Mouse (Mus musculus): ENCODE data around the gene Elp4. TPM values are rescaled to one million over a fixed set of nuclear protein-coding genes. Genes with fewer than 3 reads are reported as not detected.
A peak's percentile ranks its signal among the peaks of the same experiment; 100 is the strongest.

The Elp4 gene
- polyA plus RNA-seq, 1 experiment = 1.4 TPM

DNA sequence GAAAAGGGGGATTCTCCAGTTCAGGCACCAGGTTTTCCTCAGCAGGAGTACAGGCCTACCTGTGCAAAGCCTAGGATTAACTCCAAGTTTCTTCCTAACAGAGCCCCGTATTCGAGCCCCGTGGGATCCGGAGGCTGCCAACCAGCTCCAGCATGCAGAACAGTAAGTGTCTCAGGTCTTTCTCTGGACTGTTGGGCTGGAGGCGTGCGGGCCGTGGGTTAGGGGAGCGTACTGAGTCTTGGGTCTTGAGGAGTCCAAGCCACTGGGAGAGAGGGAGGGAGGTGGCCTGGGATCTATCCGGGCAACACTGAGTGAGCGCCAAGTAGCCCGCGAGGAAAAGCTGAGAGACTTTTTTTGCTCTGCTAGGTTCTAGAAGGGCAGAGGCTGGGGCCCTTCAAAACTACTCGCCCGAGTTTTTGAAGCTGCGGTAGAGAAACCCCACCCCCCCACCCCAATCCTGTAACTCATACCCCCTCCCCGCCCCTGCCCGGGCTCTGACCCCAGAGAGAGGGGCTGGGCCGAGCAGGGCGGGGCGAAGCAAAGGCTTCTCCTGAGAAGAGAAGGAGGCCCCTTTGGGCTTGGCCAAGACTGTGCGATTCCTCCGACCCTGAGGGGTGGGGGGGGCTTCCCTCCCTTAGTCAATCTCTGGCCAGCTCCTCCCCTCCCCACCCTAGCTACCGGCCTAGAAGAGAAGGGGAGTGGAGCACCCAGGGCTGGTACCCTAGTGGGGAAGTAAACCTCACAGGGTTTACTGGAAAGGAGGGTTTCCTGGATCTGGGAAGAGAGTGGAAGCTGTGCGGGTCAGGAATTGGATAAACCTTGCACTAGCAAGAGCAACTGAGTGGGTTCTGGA lies 224.0 kb downstream of the Elp4 start:
- Histone ChIP-seq H3K9me3 (peaks cover 12% of the 10 kb centered on the region; the same call in 1 of the 2 replicates), H3K4me1 (peaks cover 51% of the 10 kb centered on the region), H3K36me3 (replicated peaks; ENCODE audit: low read length) (no peaks in the 10 kb centered on the region), H3K27me3 (replicated peaks) (peaks cover 94% of the 10 kb centered on the region), H3K4me3 (replicated peaks) (no peak overlapping the region)
- TF ChIP-seq GATA1 (IDR thresholded peaks at IDR 0.05; ENCODE audit: borderline replicate concordance, low read length) (no peak), FLI1 (IDR thresholded peaks at IDR 0.05; ENCODE audit: low read length) (no peak)

DNA sequence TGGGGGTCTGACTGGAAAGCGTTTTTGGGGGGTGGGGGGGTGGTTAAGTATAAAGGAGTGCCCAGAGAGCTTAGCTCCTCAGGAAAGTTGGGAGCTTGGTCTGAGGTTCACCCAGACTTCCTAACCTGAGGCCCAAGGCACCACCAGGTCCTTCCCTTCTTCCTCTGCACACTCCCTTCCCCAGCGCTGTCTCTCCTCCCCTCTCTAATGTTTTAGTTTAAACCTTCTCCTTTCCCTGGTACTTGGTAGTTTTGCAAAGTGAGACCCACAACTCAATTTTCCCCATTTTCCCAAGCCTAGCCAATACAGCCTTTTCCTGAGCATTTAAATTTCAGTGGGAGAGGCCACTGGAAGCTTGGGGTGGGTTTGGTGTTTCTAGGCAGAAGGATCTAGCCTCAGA lies 225.0 kb downstream of the Elp4 start:
- TF ChIP-seq FLI1 (IDR thresholded peaks at IDR 0.05; ENCODE audit: low read length) (no peak), GATA1 (IDR thresholded peaks at IDR 0.05; ENCODE audit: borderline replicate concordance, low read length) (no peak)
- H3K4me1 ChIP-seq = peaks cover 61% of the 10 kb centered on the region
- no peaks in the 10 kb centered on the region for H3K36me3 ChIP-seq (replicated peaks; ENCODE audit: low read length)
- no peak overlapping the region for H3K4me3 ChIP-seq (replicated peaks)
- peaks cover 96% of the 10 kb centered on the region for H3K27me3 ChIP-seq (replicated peaks)
- H3K9me3 ChIP-seq = peaks cover 12% of the 10 kb centered on the region; the same call in 1 of the 2 replicates

DNA sequence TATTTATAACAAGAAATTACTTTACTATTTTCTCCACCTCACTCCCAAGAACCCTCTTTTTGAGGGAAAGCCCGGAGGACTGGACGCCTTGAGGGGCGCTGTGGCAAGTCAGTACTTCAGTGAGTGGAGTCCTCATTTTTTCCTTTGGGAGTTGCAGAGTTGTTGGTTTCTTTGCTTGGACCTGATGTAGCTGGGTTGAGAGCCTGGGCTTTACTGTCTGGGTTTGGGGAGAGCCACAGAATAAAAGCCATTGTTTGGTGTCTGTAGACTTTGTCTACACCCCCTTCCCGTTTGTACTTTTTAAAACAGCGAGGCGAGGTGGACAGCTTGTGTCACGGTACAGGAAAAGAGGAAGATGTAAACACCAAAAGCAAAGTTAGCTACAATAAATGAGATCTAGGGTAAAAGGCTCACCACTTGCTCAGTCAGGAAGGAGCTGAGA lies 225.5 kb downstream of the Elp4 start:
- H3K4me3 ChIP-seq (replicated peaks) = no peak overlapping the region
- TF ChIP-seq FLI1 (IDR thresholded peaks at IDR 0.05; ENCODE audit: low read length) = no peak
- TF ChIP-seq GATA1 (IDR thresholded peaks at IDR 0.05; ENCODE audit: borderline replicate concordance, low read length) = no peak
- peaks cover 65% of the 10 kb centered on the region for H3K4me1 ChIP-seq
- H3K36me3 ChIP-seq (replicated peaks; ENCODE audit: low read length) = no peaks in the 10 kb centered on the region
- H3K27me3 ChIP-seq (replicated peaks) = peaks cover 96% of the 10 kb centered on the region
- peaks cover 12% of the 10 kb centered on the region; the same call in 1 of the 2 replicates for H3K9me3 ChIP-seq

DNA sequence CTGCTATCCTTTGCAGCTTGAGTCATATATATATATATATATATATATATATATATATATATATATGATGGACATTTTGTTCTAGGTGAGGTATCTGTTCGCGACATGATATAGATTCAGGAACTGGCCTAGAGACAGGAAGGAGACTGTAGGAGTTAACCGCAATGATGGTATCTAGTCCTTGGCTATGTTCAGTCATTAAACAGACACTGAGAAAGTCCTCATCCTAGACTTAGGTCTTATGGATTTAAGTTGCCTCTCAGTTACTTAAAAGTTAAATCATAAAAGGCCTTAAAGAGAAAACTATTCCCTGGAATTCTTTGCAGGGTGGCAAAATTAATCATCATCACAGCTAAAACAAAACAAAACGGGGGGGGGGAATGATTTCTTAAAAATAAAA lies 226.1 kb downstream of the Elp4 start:
- Histone ChIP-seq H3K27me3 (replicated peaks) (peaks cover 97% of the 10 kb centered on the region), H3K9me3 (peaks cover 14% of the 10 kb centered on the region; the same call in 1 of the 2 replicates), H3K4me1 (peaks cover 71% of the 10 kb centered on the region), H3K4me3 (replicated peaks) (no peak overlapping the region), H3K36me3 (replicated peaks; ENCODE audit: low read length) (no peaks in the 10 kb centered on the region)
- TF ChIP-seq FLI1 (IDR thresholded peaks at IDR 0.05; ENCODE audit: low read length) = no peak
- TF ChIP-seq GATA1 (IDR thresholded peaks at IDR 0.05; ENCODE audit: borderline replicate concordance, low read length) = no peak

DNA sequence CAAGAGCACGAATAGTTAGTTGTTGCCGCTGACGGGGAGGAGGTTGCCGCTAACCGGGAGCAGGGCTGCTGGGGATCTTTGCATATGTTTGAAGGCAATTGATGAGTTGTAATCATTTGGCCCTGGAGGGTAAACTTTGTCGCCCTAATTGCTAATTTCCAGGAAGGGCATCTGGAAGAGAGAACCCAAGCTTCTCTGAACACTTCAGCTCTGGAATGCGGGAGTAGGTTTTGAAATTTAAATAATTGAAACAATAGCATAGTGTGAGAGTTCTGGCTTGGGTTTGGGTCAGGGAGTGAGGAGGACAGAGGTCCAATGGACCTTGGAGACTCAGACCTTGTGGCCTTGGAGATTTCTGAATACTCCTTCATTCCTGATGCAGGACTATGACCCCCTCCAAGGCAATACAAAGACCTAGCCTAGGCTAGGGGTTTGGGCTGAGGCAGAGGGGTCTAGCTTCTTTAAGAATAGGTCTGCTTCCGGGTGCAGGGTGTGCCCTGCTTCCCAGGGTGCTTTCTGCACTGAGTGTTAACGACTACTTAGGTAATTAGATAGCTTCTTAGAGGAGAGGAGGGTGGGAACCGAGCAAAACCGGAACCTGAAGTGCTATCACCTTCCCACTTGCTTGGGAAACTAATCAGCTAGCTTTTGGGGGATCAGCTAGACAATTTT lies 226.8 kb downstream of the Elp4 start:
- Histone ChIP-seq H3K4me1 (peaks cover 71% of the 10 kb centered on the region), H3K9me3 (0 out of 2 replicates have a peak, but pooled peaks cover 10% of the 10 kb centered on the region), H3K4me3 (replicated peaks) (no peak overlapping the region), H3K36me3 (replicated peaks; ENCODE audit: low read length) (no peaks in the 10 kb centered on the region), H3K27me3 (replicated peaks) (peaks cover 97% of the 10 kb centered on the region)
- no peak for TF ChIP-seq FLI1 (IDR thresholded peaks at IDR 0.05; ENCODE audit: low read length)
- TF ChIP-seq GATA1 (IDR thresholded peaks at IDR 0.05; ENCODE audit: borderline replicate concordance, low read length) = no peak

DNA sequence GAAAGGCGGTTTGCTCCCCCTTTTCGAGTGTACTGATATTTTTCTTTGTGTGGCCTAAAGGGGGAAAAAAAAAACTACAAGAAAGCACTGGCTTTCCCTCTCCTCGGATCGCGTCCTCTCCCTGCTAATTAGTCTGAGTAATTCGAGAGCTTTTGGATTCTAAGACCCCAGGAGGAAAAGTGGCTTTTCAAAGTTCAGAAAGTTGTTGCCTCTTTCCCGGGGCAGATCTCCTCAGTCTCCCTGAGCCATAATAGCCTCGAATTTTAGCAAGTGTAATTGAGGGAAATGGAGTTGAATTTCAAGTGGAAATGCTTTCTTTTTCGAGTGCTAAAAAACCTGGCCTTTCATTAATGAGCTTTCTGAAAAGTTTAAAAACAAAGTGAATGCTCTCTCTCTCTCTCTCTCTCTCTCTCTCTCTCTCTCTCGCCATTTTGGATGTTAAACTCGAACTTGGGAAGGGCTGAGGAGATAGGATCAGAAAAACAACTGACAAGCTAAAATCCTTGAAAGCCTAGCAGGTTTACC lies 227.4 kb downstream of the Elp4 start:
- Histone ChIP-seq H3K4me1 (peaks cover 71% of the 10 kb centered on the region), H3K4me3 (replicated peaks) (peak overlapping the region; percentile 84), H3K27me3 (replicated peaks) (peaks cover 97% of the 10 kb centered on the region), H3K36me3 (replicated peaks; ENCODE audit: low read length) (no peaks in the 10 kb centered on the region), H3K9me3 (0 out of 2 replicates have a peak, but pooled peaks cover 10% of the 10 kb centered on the region)
- TF ChIP-seq GATA1 (IDR thresholded peaks at IDR 0.05; ENCODE audit: borderline replicate concordance, low read length) = no peak
- no peak for TF ChIP-seq FLI1 (IDR thresholded peaks at IDR 0.05; ENCODE audit: low read length)

DNA sequence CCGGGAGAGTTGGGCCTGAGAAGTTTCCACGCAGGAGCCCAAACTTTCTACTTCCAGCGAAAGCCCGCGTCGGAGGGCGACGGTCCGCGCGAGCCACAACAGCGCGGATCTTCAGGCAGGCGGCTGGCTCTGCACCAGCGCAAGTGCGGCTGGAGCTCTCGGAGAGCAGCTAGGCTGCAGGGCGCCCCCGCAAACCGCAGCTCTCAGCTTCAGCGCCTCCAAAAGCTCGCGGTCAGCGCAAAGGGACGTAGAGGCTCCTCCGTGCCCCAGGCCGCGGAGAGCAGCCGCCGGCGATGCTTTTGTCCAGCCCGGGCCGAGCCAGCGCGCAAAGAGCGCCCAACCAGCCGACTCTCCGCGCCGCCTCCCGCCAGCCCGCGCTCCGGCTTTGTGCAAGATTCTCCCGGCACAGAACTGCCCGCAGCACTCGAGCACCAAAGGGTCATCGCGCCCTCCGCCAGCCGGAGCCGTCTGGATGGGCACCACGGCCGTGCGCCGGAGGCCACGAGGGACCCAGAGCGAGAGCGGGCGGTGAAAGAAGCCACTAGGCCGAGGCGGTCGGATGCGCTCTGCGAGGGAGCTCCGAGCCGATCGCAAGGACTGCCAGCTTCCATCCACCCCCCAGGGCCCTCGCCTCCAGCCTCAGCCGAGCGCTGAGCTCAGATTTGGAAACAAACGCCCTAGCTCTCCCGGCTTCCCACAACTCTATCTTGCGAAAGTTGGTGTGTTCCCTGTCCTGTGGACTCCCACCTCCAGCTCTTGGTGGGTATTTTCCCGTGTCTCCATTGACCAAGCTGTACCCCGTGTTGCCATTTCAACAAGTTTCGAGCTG lies 228.1 kb downstream of the Elp4 start:
- Histone ChIP-seq H3K27me3 (replicated peaks) (peaks cover 97% of the 10 kb centered on the region), H3K36me3 (replicated peaks; ENCODE audit: low read length) (no peaks in the 10 kb centered on the region), H3K4me1 (peaks cover 65% of the 10 kb centered on the region), H3K9me3 (0 out of 2 replicates have a peak, but pooled peaks cover 10% of the 10 kb centered on the region), H3K4me3 (replicated peaks) (peak overlapping the region; percentile 84)
- TF ChIP-seq FLI1 (IDR thresholded peaks at IDR 0.05; ENCODE audit: low read length) = no peak
- TF ChIP-seq GATA1 (IDR thresholded peaks at IDR 0.05; ENCODE audit: borderline replicate concordance, low read length) = no peak

DNA sequence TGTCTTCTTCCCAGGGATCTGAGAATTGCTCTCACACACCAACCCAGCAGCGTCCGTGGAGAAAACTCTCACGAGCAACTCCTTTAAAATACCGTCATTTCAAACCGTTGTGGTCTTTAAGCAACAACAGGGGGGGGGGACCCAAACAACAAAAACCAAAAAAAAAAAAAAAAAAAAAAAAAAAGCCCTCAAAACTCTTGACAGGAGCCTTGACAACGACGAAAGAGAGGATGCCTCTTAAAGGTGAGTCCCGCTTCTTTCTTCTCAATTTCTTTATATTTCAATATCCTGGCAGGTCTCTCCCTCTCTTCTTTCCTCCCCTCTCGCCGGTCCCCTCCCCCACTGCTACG lies 228.7 kb downstream of the Elp4 start:
- H3K4me1 ChIP-seq = peaks cover 59% of the 10 kb centered on the region
- peaks cover 97% of the 10 kb centered on the region for H3K27me3 ChIP-seq (replicated peaks)
- H3K36me3 ChIP-seq (replicated peaks; ENCODE audit: low read length) = no peaks in the 10 kb centered on the region
- TF ChIP-seq GATA1 (IDR thresholded peaks at IDR 0.05; ENCODE audit: borderline replicate concordance, low read length) = no peak
- TF ChIP-seq FLI1 (IDR thresholded peaks at IDR 0.05; ENCODE audit: low read length) = no peak
- H3K9me3 ChIP-seq = 0 out of 2 replicates have a peak, but pooled peaks cover 5% of the 10 kb centered on the region
- peak overlapping the region; percentile 88 for H3K4me3 ChIP-seq (replicated peaks)

Measured in megakaryocyte, embryonic 14.5 days (primary cell).